ENCODE assay signal across 10 mouse cellular contexts in the genomic region with DNA sequence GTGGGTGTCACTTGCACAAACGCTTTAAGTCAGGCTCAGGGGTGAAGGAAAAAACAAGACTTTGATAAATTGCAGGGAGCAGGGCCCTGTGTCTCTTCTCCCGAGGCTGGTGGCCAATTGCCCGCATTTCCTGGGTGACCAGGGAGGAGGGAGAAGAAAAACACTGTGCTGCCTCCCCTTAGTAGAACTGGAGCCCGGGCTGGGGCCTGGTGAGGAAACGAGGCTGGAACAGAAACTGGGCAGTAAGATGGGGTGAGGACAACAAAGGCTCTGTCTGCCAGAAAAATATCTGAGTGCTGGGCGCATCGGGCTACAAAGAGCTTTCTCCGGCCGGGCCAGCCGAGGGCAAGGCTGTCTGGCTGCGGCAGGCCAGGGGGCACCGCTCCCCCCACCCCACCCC. TPM values are rescaled to one million over a fixed set of nuclear protein-coding genes. Genes with fewer than 3 reads are reported as not detected.
DNase-seq lines count a peak whose midpoint lies in the region; ATAC-seq and TF ChIP-seq lines count a peak whose summit lies in the region.
"Had no signal": no experiment of that assay in that cellular context is flagged by ENCODE, and none has a peak within 500 bp of the region (broad histone marks: within the 10 kb centered on the region; RNA-seq: fewer than 3 reads in every experiment).

No protein-coding gene starts in this region.

- DNase-seq in layer of hippocampus, adult 2 months (ENCODE audit: low spot score in 2 of 2) = peak; percentile 44 to 76
- no peak for DNase-seq in layer of hippocampus, adult 9-10 months (ENCODE audit: low spot score)
- peak; percentile 76 for DNase-seq in MN1 (ENCODE audit: low spot score)
- peak; percentile 79 for DNase-seq in heart, postnatal 0 days (ENCODE audit: low spot score)
- no peak for DNase-seq in yolk sac, embryonic 10.5 days (ENCODE audit: low spot score)

- peak overlapping the region; percentile 75 for H3K4me2 ChIP-seq in embryonic facial prominence, embryonic 15.5 days (replicated peaks)
- H3K4me2 ChIP-seq in heart, postnatal 0 days (ENCODE audit: low read depth, low read length) = peak overlapping the region; percentile 73
- peak overlapping the region; percentile 96 for H3K4me2 ChIP-seq in liver, embryonic 12.5 days

- no peaks in the 10 kb centered on the region for H3K36me3 ChIP-seq in embryonic facial prominence, embryonic 15.5 days
- no peaks in the 10 kb centered on the region for H3K36me3 ChIP-seq in heart, postnatal 0 days (replicated peaks; ENCODE audit: control insufficient read depth, insufficient read depth, low read length)
- H3K36me3 ChIP-seq in liver, embryonic 12.5 days = no peaks in the 10 kb centered on the region

- under 1% methylated on average over 11 of the region's 12 CpGs for WGBS in embryonic facial prominence, embryonic 15.5 days
- WGBS in heart, postnatal 0 days = 1% methylated on average over 12 of the region's 12 CpGs
- 3% methylated on average over 12 of the region's 12 CpGs for WGBS in liver, embryonic 12.5 days (ENCODE audit: insufficient replicate concordance)

- no peak for TF ChIP-seq CTCF in layer of hippocampus, adult 2 months (conservative IDR thresholded peaks at IDR 0.05)
- TF ChIP-seq CTCF in heart, postnatal 0 days (IDR thresholded peaks at IDR 0.05; ENCODE audit: low read depth) = no peak

- TF ChIP-seq EP300 in heart, postnatal 0 days (IDR thresholded peaks at IDR 0.05; ENCODE audit: low read depth) = no peak; the same call in 1 of the 2 replicates

- no peaks in the 10 kb centered on the region for H3K9me3 ChIP-seq in embryonic facial prominence, embryonic 15.5 days (replicated peaks)
- H3K9me3 ChIP-seq in heart, postnatal 0 days (replicated peaks; ENCODE audit: control insufficient read depth, low read length) = no peaks in the 10 kb centered on the region
- H3K9me3 ChIP-seq in liver, embryonic 12.5 days (replicated peaks) = no peaks in the 10 kb centered on the region

- peak overlapping the region; percentile 100 for H3K27ac ChIP-seq in layer of hippocampus, adult 2 months
- H3K27ac ChIP-seq in embryonic facial prominence, embryonic 15.5 days (replicated peaks) = peak overlapping the region; percentile 98
- peak overlapping the region; percentile 99 for H3K27ac ChIP-seq in heart, postnatal 0 days (ENCODE audit: low read depth)
- peak overlapping the region; percentile 94 for H3K27ac ChIP-seq in liver, embryonic 12.5 days

- peaks cover 53% of the 10 kb centered on the region for H3K4me1 ChIP-seq in embryonic facial prominence, embryonic 15.5 days
- H3K4me1 ChIP-seq in heart, postnatal 0 days (ENCODE audit: control insufficient read depth, insufficient read depth) = peaks cover 34% of the 10 kb centered on the region
- peaks cover 64% of the 10 kb centered on the region for H3K4me1 ChIP-seq in liver, embryonic 12.5 days

- ATAC-seq in embryonic facial prominence, embryonic 15.5 days (ENCODE audit: insufficient number of reproducible peaks, low FRiP score, low TSS enrichment, low read depth) = peak; percentile 71
- peak; percentile 59 for ATAC-seq in heart, postnatal 0 days (ENCODE audit: insufficient read depth, low read depth)
- peak; percentile 55 for ATAC-seq in liver, embryonic 12.5 days
- ATAC-seq in monocyte, adult 5-6 weeks (replicated peaks; ENCODE audit: insufficient number of reproducible peaks, low FRiP score, low TSS enrichment, poor library complexity, severe bottlenecking) = peak; percentile 30

- H3K9ac ChIP-seq in embryonic facial prominence, embryonic 15.5 days = peak overlapping the region; percentile 64; the same call in 1 of the 2 replicates
- H3K9ac ChIP-seq in heart, postnatal 0 days (replicated peaks; ENCODE audit: low read depth, low read length) = peak overlapping the region; percentile 50
- H3K9ac ChIP-seq in liver, embryonic 12.5 days = peak overlapping the region; percentile 81

- H3K27me3 ChIP-seq in embryonic facial prominence, embryonic 15.5 days = no peaks in the 10 kb centered on the region
- H3K27me3 ChIP-seq in heart, postnatal 0 days (ENCODE audit: control insufficient read depth, insufficient read depth, low read length) = no peaks in the 10 kb centered on the region
- H3K27me3 ChIP-seq in liver, embryonic 12.5 days (replicated peaks) = no peaks in the 10 kb centered on the region; the same call in 1 of the 2 replicates

- peak overlapping the region; percentile 46 for H3K4me3 ChIP-seq in layer of hippocampus, adult 2 months
- H3K4me3 ChIP-seq in embryonic facial prominence, embryonic 15.5 days (replicated peaks) = peak overlapping the region; percentile 55
- H3K4me3 ChIP-seq in heart, postnatal 0 days (ENCODE audit: low read depth, low read length) = peak overlapping the region; percentile 45
- H3K4me3 ChIP-seq in liver, embryonic 12.5 days = peak overlapping the region; percentile 71

RNA-seq across cellular contexts. Expression of gene Tex44, which starts 7.9 kb away (rescaled TPM):
- not detected for total RNA-seq in layer of hippocampus, adult 2 months (2021)
- polyA plus RNA-seq in embryonic facial prominence, embryonic 15.5 days (2015; fragmentation: Nextera tagmentation; extraction: Ambion mirVana) = not detected in 2 replicates
- not detected in 2 replicates for total RNA-seq in heart, postnatal 0 days (2014; rRNA removed; ENCODE audit: low replicate concordance)
- not detected in 2 replicates for polyA plus RNA-seq in heart, postnatal 0 days (2015; fragmentation: Nextera tagmentation; extraction: Ambion mirVana)
- polyA plus RNA-seq in liver, embryonic 12.5 days (2016; fragmentation: Nextera tagmentation; extraction: Ambion mirVana) = not detected in 2 replicates
- not detected in 3 replicates for total RNA-seq in monocyte, adult 5-6 weeks (2017)
- total RNA-seq: adrenal gland, adult 18-20 months; layer of hippocampus, postnatal 36 days had no signal

RNA-seq across cellular contexts. Expression of gene Nmur1, which starts 8.0 kb away (rescaled TPM):
- total RNA-seq in layer of hippocampus, adult 2 months (2021) = not detected
- polyA plus RNA-seq in embryonic facial prominence, embryonic 15.5 days (2015; fragmentation: Nextera tagmentation; extraction: Ambion mirVana) = not detected in 2 replicates
- total RNA-seq in heart, postnatal 0 days (2014; rRNA removed; ENCODE audit: low replicate concordance) = 0.31 TPM in 1 of 2 replicates, not detected in the other
- polyA plus RNA-seq in heart, postnatal 0 days (2015; fragmentation: Nextera tagmentation; extraction: Ambion mirVana) = not detected in 2 replicates
- 0.19 TPM in 1 of 2 replicates, not detected in the other for polyA plus RNA-seq in liver, embryonic 12.5 days (2016; fragmentation: Nextera tagmentation; extraction: Ambion mirVana)
- total RNA-seq in monocyte, adult 5-6 weeks (2017) = not detected in 3 replicates
- total RNA-seq: adrenal gland, adult 18-20 months; layer of hippocampus, postnatal 36 days had no signal

Comparison
In these comparisons a context has a peak if more than half of its experiments do, and no peak if none do; other contexts are left out.
1. DNase-seq: peak in layer of hippocampus, adult 2 months (2 of 2), MN1 (single experiment) and heart, postnatal 0 days (single experiment); none in layer of hippocampus, adult 9-10 months (single experiment) and yolk sac, embryonic 10.5 days (single experiment).
2. Peak in every context shown above with its lines, with median percentiles within 50 percentile points of each other: H3K27ac ChIP-seq, H3K4me3 ChIP-seq, ATAC-seq, H3K4me2 ChIP-seq and H3K9ac ChIP-seq.